Mouse (Mus musculus) frontal cortex, postnatal 14 days (tissue): ENCODE measurements around the gene Satb1.

Experiments used
- DNase-seq, 2 experiments: peaks; one replicate each; pipeline ENCODE4 v3.0.0; 2022; ENCODE audit warnings: low spot score in 2 of 2

The Satb1 gene

GRCm38 (mm10) chr17:51832900-51833577 is at the start of gene Satb1:
Gene Satb1 (minus strand): TSS chr17:51833290.
- DNase-seq: peak in 1 of 2 experiments; percentile 24

GRCm38 (mm10) chr17:51882566-51882965 is 49.5 kb upstream of the Satb1 start:
- no peak for DNase-seq

GRCm38 (mm10) chr17:51880895-51881622 is 48.0 kb upstream of the Satb1 start:
- DNase-seq: no peak

GRCm38 (mm10) chr17:51880221-51880620 is 47.1 kb upstream of the Satb1 start:
- DNase-seq: no peak

- DNase-seq: no peak
Observed at GRCm38 (mm10) chr17:51879736-51880135, 46.6 kb upstream of the Satb1 start.

GRCm38 (mm10) chr17:51879171-51879570 is 46.1 kb upstream of the Satb1 start:
- DNase-seq: no peak

GRCm38 (mm10) chr17:51876471-51876870 is 43.4 kb upstream of the Satb1 start:
- DNase-seq: no peak

GRCm38 (mm10) chr17:51857616-51858015 is 24.5 kb upstream of the Satb1 start:
- DNase-seq: no peak

- DNase-seq: no peak
Observed at GRCm38 (mm10) chr17:51856332-51856731, 23.2 kb upstream of the Satb1 start.

GRCm38 (mm10) chr17:51855261-51855660 is 22.2 kb upstream of the Satb1 start:
- DNase-seq: no peak

GRCm38 (mm10) chr17:51853952-51854351 is 20.9 kb upstream of the Satb1 start:
- DNase-seq: no peak

- DNase-seq: no peak
Observed at GRCm38 (mm10) chr17:51840596-51840995, 7.5 kb upstream of the Satb1 start.

GRCm38 (mm10) chr17:51839484-51839883 is 6.4 kb upstream of the Satb1 start:
- DNase-seq: no peak

GRCm38 (mm10) chr17:51836901-51837300 is 3.8 kb upstream of the Satb1 start:
- no peak for DNase-seq

GRCm38 (mm10) chr17:51836243-51836642 is 3.2 kb upstream of the Satb1 start:
- DNase-seq: no peak

- peak in 1 of 2 experiments; percentile 6 for DNase-seq
Observed at GRCm38 (mm10) chr17:51833578-51834361, 680 bp upstream of the Satb1 start.

GRCm38 (mm10) chr17:51832421-51832875 is 642 bp downstream of the Satb1 start:
- no peak for DNase-seq

- DNase-seq: peak in 1 of 2 experiments; percentile 15
Observed at GRCm38 (mm10) chr17:51831702-51832420, 1.2 kb downstream of the Satb1 start.

GRCm38 (mm10) chr17:51831121-51831701 is 1.9 kb downstream of the Satb1 start:
- DNase-seq: no peak

- no peak for DNase-seq
Observed at GRCm38 (mm10) chr17:51829436-51829835, 3.7 kb downstream of the Satb1 start.

- DNase-seq: no peak
Observed at GRCm38 (mm10) chr17:51827922-51828410, 5.1 kb downstream of the Satb1 start.
